Mouse (Mus musculus) heart, embryonic 14.5 days (tissue): ENCODE measurements around the gene Gm20716. TPM values are rescaled to one million over a fixed set of nuclear protein-coding genes. Genes with fewer than 3 reads are reported as not detected.

Source experiments
- microRNA-seq: library from miRNA; unstranded; fragments of <30 nt; microRNA quantifications from one replicate; pipeline ENCODE4, GENCODE M21; 2016
- polyA plus RNA-seq: library from polyadenylated mRNA; unstranded; fragments of >200 nt; fragmentation: Nextera tagmentation; extraction: Ambion mirVana; gene quantifications from 2 replicates; pipeline ENCODE4 v1.2.1, GENCODE M21; 2014

Gene Gm20716
- polyA plus RNA-seq, 1 experiment from 2014 or later: 18.2 TPM

Small RNA genes lying within 50 kb of the gene (microRNA-seq; reads per million reads assigned to microRNA genes)
- not detected for gene Gm24561

Other genes with a start within 250 kb of the Gm20716 start
- gene Ripor3, start 219.7 kb downstream of the Gm20716 start, polyA plus RNA-seq: 0.81 and 1.00 TPM in 2 replicates
- 7.7 and 8.5 TPM in 2 replicates for gene Pard6b, start 149.4 kb downstream of the Gm20716 start, polyA plus RNA-seq
- gene Adnp, start 23.3 kb downstream of the Gm20716 start, polyA plus RNA-seq: 8.7 and 11.0 TPM in 2 replicates
- 80.4 and 91.8 TPM in 2 replicates for gene Dpm1, start 227 bp upstream of the Gm20716 start, polyA plus RNA-seq
- 4.7 and 5.9 TPM in 2 replicates for gene Mocs3, start 258 bp upstream of the Gm20716 start, polyA plus RNA-seq
- 0.36 TPM in 2 replicates for gene Kcng1, start 51.4 kb upstream of the Gm20716 start, polyA plus RNA-seq